Mouse (Mus musculus) liver, adult 2 months (tissue): ENCODE measurements around the gene Pbld2.

ENCODE experiments used
- CTCF ChIP-seq: fragments of 200-500 bp; IDR thresholded peaks from 2 replicates; pipeline ENCODE4 v1.5.1; 2011; ENCODE audit warnings: low read depth, low read length, control low read depth
- POLR2A ChIP-seq: fragments of 200-500 bp; IDR thresholded peaks from 2 replicates; pipeline ENCODE4 v1.6.1; 2011; ENCODE audit warnings: low read length, control low read depth; ENCODE audit not compliant: insufficient read depth; ENCODE audit errors: extremely low read depth

- TF ChIP-seq CTCF = no peak
- TF ChIP-seq POLR2A = peak; percentile 88
Observed at GRCm38 (mm10) chr10:63023749-63024579, at the start of gene Pbld2, which contains the start of gene Hnrnph3.
